Mouse (Mus musculus): ENCODE results near the gene Spred2. TPM values are rescaled to one million over a fixed set of nuclear protein-coding genes. Genes with fewer than 3 reads are reported as not detected.

Spred2 gene
- polyA plus RNA-seq, 1 experiment from 2014 or later, result 8.5 TPM

- ATAC-seq (ENCODE audit: insufficient number of reproducible peaks, low FRiP score, low TSS enrichment, low read depth), result no peak
- peaks cover 35% of the 10 kb centered on the region for H3K4me1 ChIP-seq
- H3K4me2 ChIP-seq (replicated peaks), result no peak overlapping the region
- no peaks in the 10 kb centered on the region for H3K9me3 ChIP-seq (replicated peaks)
- H3K36me3 ChIP-seq, result no peaks in the 10 kb centered on the region; the same call in 1 of the 2 replicates
- no peak overlapping the region for H3K27ac ChIP-seq (replicated peaks)
- no peak overlapping the region for H3K4me3 ChIP-seq (replicated peaks)
- no peak overlapping the region for H3K9ac ChIP-seq
- H3K27me3 ChIP-seq, result no peaks in the 10 kb centered on the region
- 81% methylated on average over 12 of the region's 12 CpGs for WGBS
These were observed 17.1 kb downstream of the Spred2 start for GRCm38 (mm10) chr11:19941156-19941777.

DNA sequence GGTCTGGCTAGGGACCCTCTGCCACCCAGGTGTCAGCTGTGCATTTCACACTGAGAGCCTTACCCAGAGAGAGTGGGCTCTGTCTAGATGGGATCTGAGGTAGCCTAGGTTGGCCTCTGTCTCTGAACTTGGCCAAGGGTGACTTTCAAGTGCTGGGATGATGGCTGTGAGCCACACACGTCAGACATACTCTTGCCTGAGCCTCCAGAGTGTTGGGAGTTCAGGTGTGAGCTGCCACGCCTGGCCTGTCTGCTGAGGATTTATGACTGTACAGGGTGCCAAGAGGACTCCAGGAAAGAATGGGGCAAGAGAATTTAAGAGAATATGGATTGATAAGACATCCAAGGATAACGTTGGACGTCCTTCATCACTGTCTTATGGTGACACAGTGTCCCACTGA is 17.8 kb downstream of the Spred2 start:
- peaks cover 4% of the 10 kb centered on the region for H3K36me3 ChIP-seq
- no peak for ATAC-seq (ENCODE audit: insufficient number of reproducible peaks, low FRiP score, low TSS enrichment, low read depth)

GRCm38 (mm10) chr11:19943753-19944152 is 19.6 kb downstream of the Spred2 start:
- Histone ChIP-seq H3K9me3 (replicated peaks) (no peaks in the 10 kb centered on the region), H3K4me2 (replicated peaks) (no peak overlapping the region), H3K4me1 (peaks cover 40% of the 10 kb centered on the region), H3K36me3 (peaks cover 4% of the 10 kb centered on the region), H3K4me3 (replicated peaks) (no peak overlapping the region), H3K9ac (no peak overlapping the region), H3K27ac (replicated peaks) (no peak overlapping the region), H3K27me3 (no peaks in the 10 kb centered on the region)
- no peak for ATAC-seq (ENCODE audit: insufficient number of reproducible peaks, low FRiP score, low TSS enrichment, low read depth)
- WGBS, result 88% methylated on average over 2 of the region's 2 CpGs

More for the DNA sequence above, 17.8 kb downstream of the Spred2 start:
- no peaks in the 10 kb centered on the region for H3K9me3 ChIP-seq (replicated peaks)
- 74% methylated on average over 4 of the region's 4 CpGs for WGBS
- no peaks in the 10 kb centered on the region for H3K27me3 ChIP-seq
- no peak overlapping the region for H3K9ac ChIP-seq
- peaks cover 32% of the 10 kb centered on the region for H3K4me1 ChIP-seq
- no peak overlapping the region for H3K27ac ChIP-seq (replicated peaks)
- no peak overlapping the region for H3K4me2 ChIP-seq (replicated peaks)
- no peak overlapping the region for H3K4me3 ChIP-seq (replicated peaks)

GRCm38 (mm10) chr11:19944701-19945100 is 20.5 kb downstream of the Spred2 start:
- Histone ChIP-seq H3K4me3 (replicated peaks) (no peak overlapping the region), H3K9me3 (replicated peaks) (no peaks in the 10 kb centered on the region), H3K4me1 (peaks cover 33% of the 10 kb centered on the region), H3K4me2 (replicated peaks) (no peak overlapping the region), H3K27ac (replicated peaks) (no peak overlapping the region), H3K27me3 (no peaks in the 10 kb centered on the region), H3K9ac (no peak overlapping the region), H3K36me3 (peaks cover 4% of the 10 kb centered on the region)
- 83% methylated on average over 6 of the region's 6 CpGs for WGBS
- no peak for ATAC-seq (ENCODE audit: insufficient number of reproducible peaks, low FRiP score, low TSS enrichment, low read depth)

GRCm38 (mm10) chr11:19946721-19947120 is 22.5 kb downstream of the Spred2 start:
- H3K4me3 ChIP-seq (replicated peaks), result no peak overlapping the region
- H3K27ac ChIP-seq (replicated peaks), result no peak overlapping the region; the same call in 1 of the 2 replicates
- H3K36me3 ChIP-seq, result peaks cover 4% of the 10 kb centered on the region
- peaks cover 47% of the 10 kb centered on the region for H3K4me1 ChIP-seq
- no peaks in the 10 kb centered on the region for H3K9me3 ChIP-seq (replicated peaks)
- H3K9ac ChIP-seq, result no peak overlapping the region
- H3K27me3 ChIP-seq, result no peaks in the 10 kb centered on the region
- ATAC-seq (ENCODE audit: insufficient number of reproducible peaks, low FRiP score, low TSS enrichment, low read depth), result no peak
- 84% methylated on average over 6 of the region's 7 CpGs for WGBS
- H3K4me2 ChIP-seq (replicated peaks), result no peak overlapping the region

DNA sequence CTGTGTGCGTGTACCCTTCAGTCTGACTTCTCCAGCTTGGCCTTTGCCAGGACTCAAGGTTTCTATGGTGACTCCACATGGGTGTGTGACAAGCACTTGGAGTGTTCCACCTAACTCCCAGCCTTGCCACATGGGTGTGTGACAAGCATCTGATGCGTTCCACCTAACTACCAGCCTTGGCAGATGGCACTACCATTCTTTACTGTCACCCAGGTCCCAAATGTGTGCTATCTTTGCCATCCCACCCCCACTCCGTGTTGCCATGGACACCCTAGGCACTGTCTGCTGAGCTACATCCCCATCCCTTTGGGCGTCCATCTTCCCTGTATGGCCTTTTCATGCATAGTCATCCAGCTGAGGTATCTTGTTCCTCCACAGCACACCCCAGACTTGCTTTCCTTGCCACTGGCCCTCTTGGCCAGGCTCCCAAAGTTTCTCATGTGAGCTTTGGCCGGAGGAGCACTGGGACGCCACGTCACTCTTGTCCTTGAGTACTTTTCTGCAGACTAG is 23.5 kb downstream of the Spred2 start:
- no peak; the same call in 1 of the 2 replicates for ATAC-seq (ENCODE audit: insufficient number of reproducible peaks, low FRiP score, low TSS enrichment, low read depth)
- no peak overlapping the region for H3K27ac ChIP-seq (replicated peaks)
- 83% methylated on average over 7 of the region's 7 CpGs for WGBS

GRCm38 (mm10) chr11:19949725-19950124 is 25.6 kb downstream of the Spred2 start:
- Histone ChIP-seq H3K9me3 (replicated peaks) (no peaks in the 10 kb centered on the region), H3K4me2 (replicated peaks) (no peak overlapping the region), H3K4me3 (replicated peaks) (no peak overlapping the region), H3K4me1 (peaks cover 46% of the 10 kb centered on the region), H3K36me3 (peaks cover 4% of the 10 kb centered on the region; the same call in 1 of the 2 replicates), H3K9ac (no peak overlapping the region), H3K27me3 (no peaks in the 10 kb centered on the region), H3K27ac (replicated peaks) (peak overlapping the region; percentile 58; the same call in 1 of the 2 replicates)
- WGBS, result 75% methylated on average over 5 of the region's 5 CpGs
- no peak for ATAC-seq (ENCODE audit: insufficient number of reproducible peaks, low FRiP score, low TSS enrichment, low read depth)

More for the DNA sequence above, 23.5 kb downstream of the Spred2 start:
- peaks cover 4% of the 10 kb centered on the region for H3K36me3 ChIP-seq
- H3K4me3 ChIP-seq (replicated peaks), result no peak overlapping the region
- H3K9me3 ChIP-seq (replicated peaks), result no peaks in the 10 kb centered on the region
- peaks cover 49% of the 10 kb centered on the region for H3K4me1 ChIP-seq
- no peak overlapping the region for H3K4me2 ChIP-seq (replicated peaks)
- H3K27me3 ChIP-seq, result no peaks in the 10 kb centered on the region
- no peak overlapping the region for H3K9ac ChIP-seq

GRCm38 (mm10) chr11:19950169-19950568 is 26.0 kb downstream of the Spred2 start:
- WGBS, result 57% methylated on average over 8 of the region's 8 CpGs
- Histone ChIP-seq H3K9me3 (replicated peaks) (no peaks in the 10 kb centered on the region), H3K27ac (replicated peaks) (peak overlapping the region; percentile 58), H3K27me3 (no peaks in the 10 kb centered on the region), H3K36me3 (peaks cover 4% of the 10 kb centered on the region; the same call in 1 of the 2 replicates), H3K4me3 (replicated peaks) (no peak overlapping the region), H3K4me1 (peaks cover 46% of the 10 kb centered on the region), H3K9ac (no peak overlapping the region), H3K4me2 (replicated peaks) (no peak overlapping the region)
- no peak for ATAC-seq (ENCODE audit: insufficient number of reproducible peaks, low FRiP score, low TSS enrichment, low read depth)

DNA sequence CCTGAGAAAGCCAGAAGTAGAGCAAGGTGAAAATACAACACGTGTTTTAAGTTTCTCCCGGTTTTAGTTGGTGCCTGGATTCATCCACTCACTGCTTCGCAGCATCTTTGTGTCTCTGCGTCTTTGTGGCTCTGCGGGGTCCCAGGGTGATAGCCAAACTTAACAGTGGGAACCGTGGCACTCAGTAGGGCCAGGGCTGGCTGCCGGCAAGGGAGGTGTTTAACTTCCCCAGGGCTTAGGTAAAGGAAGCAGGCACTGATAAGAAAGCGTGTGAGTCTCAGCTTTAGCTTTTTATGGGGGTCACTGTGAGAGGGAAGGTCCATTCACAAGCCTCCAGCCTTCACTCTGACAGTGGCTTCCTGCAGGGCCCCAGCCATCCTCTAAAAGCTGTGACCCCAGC is 28.8 kb downstream of the Spred2 start:
- Histone ChIP-seq H3K27me3 (no peaks in the 10 kb centered on the region), H3K36me3 (no peaks in the 10 kb centered on the region), H3K4me3 (replicated peaks) (no peak overlapping the region), H3K27ac (replicated peaks) (no peak overlapping the region), H3K9ac (no peak overlapping the region), H3K9me3 (replicated peaks) (no peaks in the 10 kb centered on the region), H3K4me2 (replicated peaks) (no peak overlapping the region), H3K4me1 (peaks cover 56% of the 10 kb centered on the region)
- ATAC-seq (ENCODE audit: insufficient number of reproducible peaks, low FRiP score, low TSS enrichment, low read depth), result no peak
- WGBS, result 68% methylated on average over 8 of the region's 8 CpGs

DNA sequence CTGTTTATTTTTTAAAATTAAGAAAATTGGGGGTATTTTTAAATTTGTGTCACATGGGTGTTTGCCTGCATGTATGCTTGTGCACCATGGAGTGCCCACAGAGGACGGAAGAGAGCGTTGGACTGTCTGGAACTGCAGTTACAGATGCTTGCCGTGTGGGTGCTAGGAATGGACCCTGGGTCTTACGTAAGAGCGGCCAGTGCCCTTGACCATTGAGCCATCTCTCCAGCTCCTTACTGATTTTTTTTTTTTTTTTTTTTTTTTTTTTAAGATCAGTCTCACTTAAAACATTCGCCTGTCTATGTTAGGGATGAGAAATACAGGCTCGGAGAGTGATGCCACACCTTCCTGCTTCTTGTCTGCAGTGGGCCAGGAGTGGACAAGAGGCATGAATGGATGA is 29.7 kb downstream of the Spred2 start:
- Histone ChIP-seq H3K27me3 (no peaks in the 10 kb centered on the region), H3K4me2 (replicated peaks) (no peak overlapping the region)
- ATAC-seq (ENCODE audit: insufficient number of reproducible peaks, low FRiP score, low TSS enrichment, low read depth), result no peak

DNA sequence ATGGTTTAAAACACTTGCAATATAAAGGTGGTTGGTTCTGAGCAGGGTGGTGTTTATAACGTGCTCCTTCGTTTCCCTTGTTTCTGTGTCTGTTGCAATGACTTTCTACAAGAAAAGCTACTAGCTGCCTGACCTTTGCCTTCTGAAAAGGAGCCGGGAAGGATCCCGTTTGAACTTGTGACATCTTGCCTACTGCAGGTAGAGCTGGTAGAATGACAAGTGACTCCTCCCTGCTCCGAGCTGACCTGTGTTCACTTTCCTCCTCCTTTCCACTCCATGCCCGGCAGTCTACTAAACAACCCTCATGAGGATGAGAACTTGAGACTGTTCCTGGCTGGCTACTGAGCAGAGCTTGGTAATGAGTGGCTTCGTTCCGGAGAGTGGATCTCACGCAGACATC is 30.9 kb downstream of the Spred2 start:
- H3K9me3 ChIP-seq (replicated peaks), result no peaks in the 10 kb centered on the region
- peaks cover 46% of the 10 kb centered on the region for H3K4me1 ChIP-seq
- 0 out of 2 replicates have a peak overlapping the region, but pooled peaks have one; percentile 29 for H3K27ac ChIP-seq (replicated peaks)
- H3K4me3 ChIP-seq (replicated peaks), result no peak overlapping the region
- H3K36me3 ChIP-seq, result no peaks in the 10 kb centered on the region
- ATAC-seq (ENCODE audit: insufficient number of reproducible peaks, low FRiP score, low TSS enrichment, low read depth), result no peak
- H3K4me2 ChIP-seq (replicated peaks), result no peak overlapping the region
- H3K9ac ChIP-seq, result no peak overlapping the region
- H3K27me3 ChIP-seq, result no peaks in the 10 kb centered on the region
- WGBS, result 61% methylated on average over 9 of the region's 9 CpGs

More for the DNA sequence above, 29.7 kb downstream of the Spred2 start:
- no peak overlapping the region for H3K9ac ChIP-seq
- H3K4me3 ChIP-seq (replicated peaks), result no peak overlapping the region
- no peak overlapping the region for H3K27ac ChIP-seq (replicated peaks)
- H3K4me1 ChIP-seq, result peaks cover 51% of the 10 kb centered on the region
- no peaks in the 10 kb centered on the region for H3K9me3 ChIP-seq (replicated peaks)
- H3K36me3 ChIP-seq, result no peaks in the 10 kb centered on the region
- WGBS, result 92% methylated on average over 7 of the region's 7 CpGs

DNA sequence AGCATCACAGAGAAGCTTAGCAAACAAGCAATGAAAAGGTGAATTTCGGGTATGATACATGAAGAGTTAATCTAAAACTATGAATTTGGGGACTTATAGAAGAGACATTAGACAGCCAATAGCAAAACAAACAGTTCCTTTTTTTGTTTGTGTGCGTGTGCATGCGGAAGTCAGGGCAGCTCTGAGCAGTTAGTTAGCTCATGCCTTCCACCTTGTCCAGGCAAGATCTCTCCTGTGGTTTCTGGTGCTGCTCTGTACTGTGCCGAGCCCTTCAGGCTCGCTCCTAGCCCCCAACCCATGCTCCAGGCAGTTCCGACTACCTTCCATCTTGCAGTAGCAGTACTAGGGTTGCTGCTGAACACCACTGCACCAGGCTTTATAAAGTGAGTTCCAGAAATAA is 31.5 kb downstream of the Spred2 start:
- Histone ChIP-seq H3K4me3 (replicated peaks) (no peak overlapping the region), H3K27ac (replicated peaks) (0 out of 2 replicates have a peak overlapping the region, but pooled peaks have one; percentile 29), H3K27me3 (no peaks in the 10 kb centered on the region), H3K36me3 (no peaks in the 10 kb centered on the region), H3K4me2 (replicated peaks) (no peak overlapping the region), H3K4me1 (peaks cover 42% of the 10 kb centered on the region), H3K9me3 (replicated peaks) (no peaks in the 10 kb centered on the region), H3K9ac (no peak overlapping the region)
- no peak for ATAC-seq (ENCODE audit: insufficient number of reproducible peaks, low FRiP score, low TSS enrichment, low read depth)
- 69% methylated on average over 6 of the region's 6 CpGs for WGBS
